Comparison of ENCODE assay signal across 8 mouse cellular contexts in the genomic region with DNA sequence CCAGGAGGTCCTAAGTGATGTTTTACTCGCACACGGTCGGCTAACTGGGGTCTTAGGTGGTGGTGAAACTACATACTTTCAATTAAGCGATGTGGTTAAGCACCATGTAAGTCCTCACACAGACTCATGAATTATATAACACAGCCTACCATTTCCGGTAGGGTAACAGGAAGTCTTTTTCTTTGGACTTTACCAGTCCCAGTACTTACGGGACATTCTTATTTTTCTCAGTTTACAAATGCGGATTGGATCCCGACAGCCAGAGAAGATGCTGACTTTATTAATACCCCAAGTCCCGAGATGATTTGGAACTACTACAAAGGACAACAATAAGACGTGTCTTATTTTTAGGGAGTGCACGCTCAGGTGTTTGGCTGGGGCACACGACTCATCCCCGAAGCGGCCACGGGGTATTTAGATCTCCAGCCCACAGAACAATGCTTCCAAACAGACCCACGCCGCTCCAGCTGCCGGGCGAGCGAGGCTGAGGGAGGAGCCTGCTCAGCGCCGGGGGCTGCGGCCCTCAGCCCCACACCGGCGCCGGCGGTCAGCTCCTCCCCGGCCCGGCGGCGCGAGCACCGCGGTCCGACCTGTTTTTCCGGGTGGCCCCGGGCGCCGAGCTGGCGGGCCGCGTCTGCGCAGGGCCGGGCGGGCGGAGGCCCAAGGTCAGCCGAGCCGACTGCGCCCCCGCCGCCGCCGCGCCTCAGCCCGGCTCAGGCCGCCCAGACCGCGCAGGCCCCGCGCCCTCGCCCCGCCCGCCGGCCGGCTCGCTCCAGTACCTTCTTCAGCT. TPM values are rescaled to one million over a fixed set of nuclear protein-coding genes. Genes with fewer than 3 reads are reported as not detected.
DNase-seq lines count a peak whose midpoint lies in the region; ATAC-seq and TF ChIP-seq lines count a peak whose summit lies in the region.

No protein-coding gene starts in this region.

- H3K9me3 ChIP-seq in lung, embryonic 14.5 days (ENCODE audit: low read depth, low read length): no peaks in the 10 kb centered on the region
- no peaks in the 10 kb centered on the region for H3K9me3 ChIP-seq in embryonic facial prominence, embryonic 14.5 days (ENCODE audit: control insufficient read depth, low read length)
- H3K9me3 ChIP-seq in hindbrain, embryonic 15.5 days: no peaks in the 10 kb centered on the region
- H3K9me3 ChIP-seq in limb, embryonic 13.5 days: no peaks in the 10 kb centered on the region
- H3K9me3 ChIP-seq in midbrain, postnatal 0 days (ENCODE audit: low read length): no peaks in the 10 kb centered on the region

- peak overlapping the region; percentile 95 for H3K4me2 ChIP-seq in lung, embryonic 14.5 days
- H3K4me2 ChIP-seq in embryonic facial prominence, embryonic 14.5 days (ENCODE audit: low read depth, low read length): peak overlapping the region; percentile 87
- H3K4me2 ChIP-seq in hindbrain, embryonic 15.5 days: peak overlapping the region; percentile 83
- H3K4me2 ChIP-seq in limb, embryonic 13.5 days (replicated peaks): peak overlapping the region; percentile 89
- peak overlapping the region; percentile 81 for H3K4me2 ChIP-seq in midbrain, postnatal 0 days (ENCODE audit: low read depth, low read length, poor library complexity, severe bottlenecking)

- H3K27ac ChIP-seq in lung, embryonic 14.5 days (ENCODE audit: low read depth): peak overlapping the region; percentile 93
- H3K27ac ChIP-seq in embryonic facial prominence, embryonic 14.5 days (replicated peaks; ENCODE audit: low read depth, low read length): peak overlapping the region; percentile 95
- peak overlapping the region; percentile 93 for H3K27ac ChIP-seq in hindbrain, embryonic 15.5 days (replicated peaks)
- H3K27ac ChIP-seq in limb, embryonic 13.5 days: peak overlapping the region; percentile 93
- H3K27ac ChIP-seq in midbrain, postnatal 0 days (ENCODE audit: low read depth, low read length): peak overlapping the region; percentile 91

- ATAC-seq in lung, embryonic 14.5 days (ENCODE audit: insufficient read depth): peak; percentile 91
- peak; percentile 89 for ATAC-seq in embryonic facial prominence, embryonic 14.5 days (ENCODE audit: low read depth)
- peak; percentile 91 for ATAC-seq in hindbrain, embryonic 15.5 days (ENCODE audit: low FRiP score, low read depth)
- ATAC-seq in limb, embryonic 13.5 days (ENCODE audit: low FRiP score, low read depth): peak; percentile 91
- ATAC-seq in midbrain, postnatal 0 days (ENCODE audit: low FRiP score): peak; percentile 89

- H3K9ac ChIP-seq in lung, embryonic 14.5 days: peak overlapping the region; percentile 91
- H3K9ac ChIP-seq in embryonic facial prominence, embryonic 14.5 days (ENCODE audit: low read depth, low read length): peak overlapping the region; percentile 92
- peak overlapping the region; percentile 85 for H3K9ac ChIP-seq in hindbrain, embryonic 15.5 days
- peak overlapping the region; percentile 93 for H3K9ac ChIP-seq in limb, embryonic 13.5 days
- peak overlapping the region; percentile 87 for H3K9ac ChIP-seq in midbrain, postnatal 0 days (replicated peaks; ENCODE audit: low read length, poor library complexity, severe bottlenecking)

- no peaks in the 10 kb centered on the region for H3K27me3 ChIP-seq in lung, embryonic 14.5 days (ENCODE audit: insufficient read depth, low read length)
- H3K27me3 ChIP-seq in embryonic facial prominence, embryonic 14.5 days (replicated peaks; ENCODE audit: control insufficient read depth, insufficient read depth, low read length): no peaks in the 10 kb centered on the region
- no peaks in the 10 kb centered on the region for H3K27me3 ChIP-seq in hindbrain, embryonic 15.5 days
- no peaks in the 10 kb centered on the region for H3K27me3 ChIP-seq in limb, embryonic 13.5 days
- no peaks in the 10 kb centered on the region for H3K27me3 ChIP-seq in midbrain, postnatal 0 days (ENCODE audit: insufficient read depth, low read length)

- WGBS in lung, embryonic 14.5 days: under 1% methylated on average over 59 of the region's 66 CpGs
- WGBS in embryonic facial prominence, embryonic 14.5 days: 1% methylated on average over 35 of the region's 66 CpGs
- under 1% methylated on average over 64 of the region's 66 CpGs for WGBS in hindbrain, embryonic 15.5 days
- 1% methylated on average over 54 of the region's 66 CpGs for WGBS in limb, embryonic 13.5 days
- under 1% methylated on average over 52 of the region's 66 CpGs for WGBS in midbrain, postnatal 0 days

- H3K4me3 ChIP-seq in lung, embryonic 14.5 days (ENCODE audit: low read depth, low read length): peak overlapping the region; percentile 90
- H3K4me3 ChIP-seq in embryonic facial prominence, embryonic 14.5 days (ENCODE audit: low read depth, low read length): peak overlapping the region; percentile 89
- peak overlapping the region; percentile 93 for H3K4me3 ChIP-seq in hindbrain, embryonic 15.5 days
- H3K4me3 ChIP-seq in limb, embryonic 13.5 days: peak overlapping the region; percentile 91
- H3K4me3 ChIP-seq in midbrain, postnatal 0 days (ENCODE audit: low read depth, low read length): peak overlapping the region; percentile 97

- H3K4me1 ChIP-seq in lung, embryonic 14.5 days (ENCODE audit: insufficient read depth): no peaks in the 10 kb centered on the region
- H3K4me1 ChIP-seq in embryonic facial prominence, embryonic 14.5 days (ENCODE audit: control insufficient read depth, insufficient read depth, low read length): peaks cover 3% of the 10 kb centered on the region; the same call in 1 of the 2 replicates
- peaks cover 31% of the 10 kb centered on the region for H3K4me1 ChIP-seq in hindbrain, embryonic 15.5 days (replicated peaks)
- H3K4me1 ChIP-seq in limb, embryonic 13.5 days: peaks cover 5% of the 10 kb centered on the region; the same call in 1 of the 2 replicates
- H3K4me1 ChIP-seq in midbrain, postnatal 0 days (ENCODE audit: insufficient read depth, low read length): no peaks in the 10 kb centered on the region

- DNase-seq in lung, embryonic 14.5 days: peak; percentile 42
- DNase-seq in lung, postnatal 4 days: no peak
- DNase-seq in Muller cell, postnatal 12 days (ENCODE audit: inconsistent ontology term): peak; percentile 66
- DNase-seq in embryonic facial prominence, embryonic 14.5 days (ENCODE audit: low spot score): peak; percentile 50
- DNase-seq in midbrain, postnatal 0 days (ENCODE audit: low spot score): peak; percentile 22
- DNase-seq in gastrocnemius, postnatal 4 days (ENCODE audit: low spot score in 2 of 2): no peak

- TF ChIP-seq CTCF in lung, embryonic 14.5 days (IDR thresholded peaks at IDR 0.05; ENCODE audit: low read depth): no peak
- TF ChIP-seq CTCF in midbrain, postnatal 0 days (IDR thresholded peaks at IDR 0.05): no peak

- H3K36me3 ChIP-seq in lung, embryonic 14.5 days (ENCODE audit: insufficient read depth): peaks cover 33% of the 10 kb centered on the region
- peaks cover 36% of the 10 kb centered on the region for H3K36me3 ChIP-seq in embryonic facial prominence, embryonic 14.5 days (ENCODE audit: control insufficient read depth, insufficient read depth, low read length)
- peaks cover 18% of the 10 kb centered on the region for H3K36me3 ChIP-seq in hindbrain, embryonic 15.5 days
- peaks cover 33% of the 10 kb centered on the region for H3K36me3 ChIP-seq in limb, embryonic 13.5 days
- H3K36me3 ChIP-seq in midbrain, postnatal 0 days (ENCODE audit: insufficient read depth, low read length): peaks cover 7% of the 10 kb centered on the region; the same call in 1 of the 2 replicates

RNA-seq across cellular contexts. Expression of a gene that starts 0.6 kb away (rescaled TPM):
- polyA plus RNA-seq in lung, embryonic 14.5 days (2014; fragmentation: Nextera tagmentation; extraction: Ambion mirVana): 163 and 169 TPM in 2 replicates
- polyA plus RNA-seq in embryonic facial prominence, embryonic 14.5 days (2014; fragmentation: Nextera tagmentation; extraction: Ambion mirVana): 149 and 159 TPM in 2 replicates
- polyA plus RNA-seq in hindbrain, embryonic 15.5 days (2015; fragmentation: Nextera tagmentation; extraction: Ambion mirVana): 167 and 168 TPM in 2 replicates
- 159 and 167 TPM in 2 replicates for polyA plus RNA-seq in limb, embryonic 13.5 days (2015; fragmentation: Nextera tagmentation; extraction: Ambion mirVana)
- total RNA-seq in midbrain, postnatal 0 days (2014; rRNA removed): 66.9 and 82.0 TPM in 2 replicates
- 145 and 152 TPM in 2 replicates for polyA plus RNA-seq in midbrain, postnatal 0 days (2015; fragmentation: Nextera tagmentation; extraction: Ambion mirVana)
- 100 to 1,000 TPM; 160 to 170 TPM for total RNA-seq in gastrocnemius, postnatal 4 days (2021)

Comparison
In these comparisons a context has a peak if more than half of its experiments do, and no peak if none do; other contexts are left out.
1. DNase-seq: peak in lung, embryonic 14.5 days (single experiment), Muller cell, postnatal 12 days (single experiment), embryonic facial prominence, embryonic 14.5 days (single experiment) and midbrain, postnatal 0 days (single experiment); none in lung, postnatal 4 days (0 of 2) and gastrocnemius, postnatal 4 days (0 of 2).
2. Peak in every context shown above with its lines, with median percentiles within 50 percentile points of each other: ATAC-seq, H3K27ac ChIP-seq, H3K4me2 ChIP-seq, H3K4me3 ChIP-seq and H3K9ac ChIP-seq.